Mouse (Mus musculus): ENCODE results near the gene Kcnab3. TPM values are rescaled to one million over a fixed set of nuclear protein-coding genes. Genes with fewer than 3 reads are reported as not detected.

Gene Kcnab3
- polyA plus RNA-seq, 1 experiment = 105 TPM

DNA sequence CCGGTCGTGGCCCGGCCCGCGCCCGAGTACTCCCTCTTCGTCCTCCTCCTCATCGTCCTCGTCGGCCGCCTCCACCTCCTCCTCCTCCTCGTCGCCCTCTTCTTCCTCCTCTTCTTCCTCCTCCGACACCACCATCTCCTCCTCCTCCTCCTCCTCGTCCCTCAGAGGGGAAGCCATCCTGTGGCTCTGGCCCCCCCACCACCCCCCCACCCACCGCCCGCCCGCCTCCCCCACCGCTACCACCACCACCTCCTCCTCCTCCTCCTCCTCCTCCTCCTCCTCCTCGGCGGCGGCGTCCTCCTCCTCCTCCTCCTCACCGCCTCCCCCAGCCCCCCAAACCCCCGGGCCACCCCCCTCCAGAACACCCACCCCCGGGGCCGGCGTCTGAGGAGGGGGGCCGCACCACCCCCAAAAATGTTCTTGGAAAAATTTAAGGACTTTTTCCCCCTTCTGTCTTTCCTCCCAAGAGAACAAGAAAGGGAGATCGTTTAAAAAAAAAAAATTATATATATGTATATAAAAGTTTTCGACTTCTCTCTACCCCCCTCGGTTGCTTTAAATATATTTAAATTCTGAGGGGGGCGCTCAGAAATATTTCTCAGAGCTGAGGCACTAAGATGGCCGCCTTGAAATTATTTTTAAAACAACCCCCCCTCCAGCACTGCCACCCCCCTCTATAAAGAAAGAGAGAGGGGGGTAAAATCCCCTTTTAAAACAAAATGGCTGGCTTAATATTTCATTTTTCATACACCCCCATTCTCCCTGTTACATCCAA, 43.3 kb downstream of the Kcnab3 start, which contains the start of gene Chd3:
Chd3 (minus strand) TSS at position 192 of the 775 bp plus-strand sequence.
- DNase-seq (ENCODE audit: extremely low spot score in 1 of 2, low spot score in 1 of 2) = no peak

DNA sequence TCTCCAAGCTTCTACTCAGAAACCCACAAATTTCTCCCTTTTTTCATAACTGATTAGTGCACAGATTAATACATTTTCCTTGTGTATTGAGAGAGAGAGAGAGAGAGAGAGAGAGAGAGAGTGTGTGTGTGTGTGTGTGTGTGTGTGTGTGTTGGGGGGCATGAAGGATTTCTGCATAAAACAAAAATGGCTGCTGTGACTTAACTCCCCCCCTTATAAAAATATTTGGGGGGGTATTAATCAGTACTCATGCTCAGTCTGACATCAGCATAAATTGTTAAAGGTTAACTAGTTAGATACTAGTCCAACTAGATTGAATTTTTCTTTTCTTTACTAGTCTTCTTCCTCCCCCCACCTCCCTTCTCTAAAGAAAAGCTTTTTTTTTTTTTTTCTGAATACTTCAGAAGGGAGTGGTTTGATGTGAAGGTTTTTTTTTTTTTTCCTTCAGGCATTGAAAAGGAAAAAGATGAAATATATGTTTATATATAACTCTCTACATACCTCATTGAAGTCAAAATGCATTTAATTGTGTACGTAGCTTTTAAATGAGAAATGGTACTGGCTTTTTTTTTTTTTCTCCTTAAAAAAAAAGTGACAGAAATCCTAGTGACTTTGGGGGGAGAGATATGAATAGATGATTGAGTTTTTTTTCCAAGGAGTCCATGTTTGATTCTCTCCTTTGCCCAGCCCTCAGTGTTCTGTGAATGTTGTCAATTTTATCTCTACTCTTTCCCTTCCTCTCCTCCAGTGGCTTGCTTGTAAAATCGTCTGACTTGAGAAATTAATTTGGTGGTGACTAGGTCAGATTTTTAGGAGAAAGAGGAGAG, 44.1 kb downstream of the Kcnab3 start:
- DNase-seq (ENCODE audit: extremely low spot score in 1 of 2, low spot score in 1 of 2) = no peak

GRCm38 (mm10) chr11:69370817-69371215, 44.8 kb downstream of the Kcnab3 start:
- DNase-seq (ENCODE audit: extremely low spot score in 1 of 2, low spot score in 1 of 2) = no peak

- peak in 1 of 2 experiments; percentile 12 for DNase-seq (ENCODE audit: extremely low spot score in 1 of 2, low spot score in 1 of 2)
Measured at GRCm38 (mm10) chr11:69371601-69372000, 45.5 kb downstream of the Kcnab3 start.

DNA sequence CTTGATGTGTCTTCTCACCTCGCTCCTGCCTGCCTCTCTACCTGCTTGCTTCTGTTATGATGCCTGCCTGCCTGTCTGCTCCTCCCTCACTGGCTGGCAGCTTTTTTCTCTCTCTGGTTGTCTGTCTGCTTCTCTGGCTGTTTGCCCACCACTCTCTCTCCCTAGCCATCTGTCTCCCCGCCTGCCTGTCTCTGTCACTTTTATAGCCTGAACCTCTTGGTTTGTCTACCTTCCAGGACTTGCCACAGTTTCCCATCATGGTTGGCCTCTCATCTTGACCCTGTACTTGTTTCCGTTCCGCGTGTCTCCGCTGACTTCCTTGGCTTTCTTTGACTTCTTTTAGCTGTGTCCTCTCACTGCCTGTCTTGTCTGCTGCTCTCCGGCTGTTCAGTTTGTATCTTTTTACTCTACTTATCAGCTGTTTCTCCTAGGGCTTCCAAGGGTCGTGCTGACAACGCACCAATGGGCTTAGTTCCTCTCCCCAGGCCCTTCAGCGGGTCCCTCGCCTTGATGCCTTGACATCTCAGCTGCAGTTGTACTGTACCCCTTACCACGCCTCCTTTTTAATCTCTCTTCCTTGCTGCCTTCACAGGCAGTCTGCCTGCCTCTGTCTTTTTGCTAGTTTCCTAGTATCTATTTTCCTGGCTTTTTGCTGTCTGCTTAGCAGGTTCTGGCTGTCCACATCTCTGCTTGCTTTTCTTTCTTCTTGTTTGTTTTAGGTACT, 46.2 kb downstream of the Kcnab3 start:
- DNase-seq (ENCODE audit: extremely low spot score in 1 of 2, low spot score in 1 of 2) = peak in 1 of 2 experiments; percentile 79

- peak in 1 of 2 experiments; percentile 41 for DNase-seq (ENCODE audit: extremely low spot score in 1 of 2, low spot score in 1 of 2)
Measured at GRCm38 (mm10) chr11:69372780-69373170, 46.7 kb downstream of the Kcnab3 start.

DNA sequence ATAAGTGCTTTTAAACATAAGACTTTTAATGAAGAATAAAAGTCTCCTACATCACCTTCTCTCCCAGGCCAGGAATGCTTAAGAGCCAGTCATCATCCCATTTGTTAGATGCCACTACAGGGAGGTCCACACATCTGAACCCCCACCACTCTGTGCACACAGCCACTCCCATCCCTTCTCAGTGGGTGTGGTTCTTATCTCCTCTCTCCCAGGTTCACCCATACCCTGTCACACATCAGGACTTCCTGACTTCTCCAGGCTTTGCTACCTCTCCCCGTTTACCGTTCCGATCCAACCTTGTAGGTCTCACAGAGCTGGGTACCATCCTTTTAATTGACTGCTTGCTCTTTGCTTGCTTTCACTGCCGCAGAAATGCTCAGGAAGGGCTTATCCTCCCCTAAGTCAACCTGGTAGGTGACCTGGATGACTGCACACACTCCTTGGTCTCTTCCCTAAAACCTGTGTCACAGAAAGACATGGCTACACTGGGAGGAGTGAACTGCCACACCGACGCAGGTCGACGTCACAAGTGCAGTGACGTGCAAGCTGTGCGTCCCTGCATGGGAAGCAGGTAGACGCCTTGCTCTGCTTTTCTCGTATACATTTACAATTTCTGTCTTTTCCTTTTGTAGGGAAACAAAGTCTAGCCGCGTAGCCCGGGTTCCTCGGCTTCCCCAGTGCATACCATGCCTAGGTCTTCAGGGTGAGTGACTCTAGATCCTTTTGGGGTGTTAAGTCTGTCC, 47.3 kb downstream of the Kcnab3 start:
- no peak for DNase-seq (ENCODE audit: extremely low spot score in 1 of 2, low spot score in 1 of 2)

- no peak for DNase-seq (ENCODE audit: extremely low spot score in 1 of 2, low spot score in 1 of 2)
Measured at GRCm38 (mm10) chr11:69375646-69376045, 49.6 kb downstream of the Kcnab3 start.

DNA sequence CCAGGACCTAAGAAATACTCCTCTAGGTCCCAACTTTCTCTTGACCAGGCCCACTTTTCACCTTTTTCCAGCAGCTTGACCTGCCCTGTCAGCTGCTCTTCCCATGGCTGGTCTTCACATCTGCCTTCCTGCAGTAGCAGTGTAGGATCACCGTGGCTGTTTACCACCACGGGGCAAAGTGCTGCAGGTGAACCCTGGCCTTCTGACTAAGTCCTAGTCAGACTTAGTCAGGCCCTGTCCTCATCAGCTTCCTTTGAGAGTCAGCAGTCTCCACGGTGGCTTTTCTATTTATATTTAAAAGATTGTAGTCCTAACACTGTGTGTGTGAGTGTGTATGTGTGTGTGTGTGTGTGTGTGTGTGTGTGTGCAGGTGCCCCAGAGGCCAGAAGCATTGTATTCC, 51.7 kb downstream of the Kcnab3 start:
- no peak for DNase-seq (ENCODE audit: extremely low spot score in 1 of 2, low spot score in 1 of 2)

GRCm38 (mm10) chr11:69379600-69379999, 53.5 kb downstream of the Kcnab3 start:
- no peak for DNase-seq (ENCODE audit: extremely low spot score in 1 of 2, low spot score in 1 of 2)

- DNase-seq (ENCODE audit: extremely low spot score in 1 of 2, low spot score in 1 of 2) = no peak
Measured at GRCm38 (mm10) chr11:69381356-69381755, 55.3 kb downstream of the Kcnab3 start.

Other genes with a start within 250 kb of the Kcnab3 start
- gene Vamp2, start 237.8 kb upstream of the Kcnab3 start, polyA plus RNA-seq (2012; rRNA removed) = 1,200 and 1,339 TPM in 2 replicates
- 42.7 and 55.8 TPM in 2 replicates for gene Per1, start 231.0 kb upstream of the Kcnab3 start, polyA plus RNA-seq (2012; rRNA removed)
- 0.78 and 0.86 TPM in 2 replicates for gene Hes7, start 205.9 kb upstream of the Kcnab3 start, polyA plus RNA-seq (2012; rRNA removed)
- gene 9130213A22Rik, start 203.7 kb upstream of the Kcnab3 start, polyA plus RNA-seq (2012; rRNA removed) = 1.8 and 1.9 TPM in 2 replicates
- gene Aloxe3, start 200.4 kb upstream of the Kcnab3 start, polyA plus RNA-seq (2012; rRNA removed) = 5.1 and 8.0 TPM in 2 replicates
- 2.0 TPM in 2 replicates for gene Alox12b, start 169.3 kb upstream of the Kcnab3 start, polyA plus RNA-seq (2012; rRNA removed)
- 1.6 and 1.8 TPM in 2 replicates for gene Alox8, start 128.4 kb upstream of the Kcnab3 start, polyA plus RNA-seq (2012; rRNA removed)
- 0.92 and 1.00 TPM in 2 replicates for gene Gucy2e, start 89.2 kb upstream of the Kcnab3 start, polyA plus RNA-seq (2012; rRNA removed)
- 27.8 and 31.3 TPM in 2 replicates for gene Cntrob, start 2.5 kb upstream of the Kcnab3 start, polyA plus RNA-seq (2012; rRNA removed)
- 73.4 and 85.0 TPM in 2 replicates for gene Trappc1, start 2.3 kb upstream of the Kcnab3 start, polyA plus RNA-seq (2012; rRNA removed)
- 130 and 138 TPM in 2 replicates for gene Rnf227, start 14.2 kb downstream of the Kcnab3 start, polyA plus RNA-seq (2012; rRNA removed)
- 374 and 399 TPM in 2 replicates for gene Chd3, start 43.1 kb downstream of the Kcnab3 start, polyA plus RNA-seq (2012; rRNA removed)
- 179 and 182 TPM in 2 replicates for gene Naa38, start 69.2 kb downstream of the Kcnab3 start, polyA plus RNA-seq (2012; rRNA removed)
- 34.2 and 35.7 TPM in 2 replicates for gene Cyb5d1, start 69.4 kb downstream of the Kcnab3 start, polyA plus RNA-seq (2012; rRNA removed)
- 4.1 and 4.6 TPM in 2 replicates for gene Tmem88, start 72.0 kb downstream of the Kcnab3 start, polyA plus RNA-seq (2012; rRNA removed)
- gene Kdm6b, start 87.4 kb downstream of the Kcnab3 start, polyA plus RNA-seq (2012; rRNA removed) = 12.3 and 12.7 TPM in 2 replicates
- 2.7 and 4.6 TPM in 2 replicates for gene Dnah2, start 222.9 kb downstream of the Kcnab3 start, polyA plus RNA-seq (2012; rRNA removed)
- gene Efnb3, start 233.9 kb downstream of the Kcnab3 start, polyA plus RNA-seq (2012; rRNA removed) = 78.4 and 80.4 TPM in 2 replicates